Mouse (Mus musculus) MEL (cell line): ENCODE results near the gene Comtd1.

Source experiments
- CTCF ChIP-seq, 3 experiments: IDR thresholded peaks in 2 of 3; conservative IDR thresholded peaks in 1 of 3; 2 replicates each; pipeline ENCODE4 v1.5.1; 2011 to 2012; ENCODE audit warnings: low read length in 3 of 3, low read depth in 2 of 3, mild to moderate bottlenecking in 2 of 3, improper control_type of control experiment in 1 of 3, inconsistent platforms in 1 of 3, mixed read lengths in 1 of 3, moderate library complexity in 1 of 3; ENCODE audit not compliant: control insufficient read depth in 1 of 3, insufficient read depth in 1 of 3, poor library complexity in 1 of 3, severe bottlenecking in 1 of 3
- MXI1 ChIP-seq: IDR thresholded peaks from 2 replicates; pipeline ENCODE4 v1.6.1; 2011; ENCODE audit warnings: mild to moderate bottlenecking, low read depth, low read length, improper control_type of control experiment
- POLR2A ChIP-seq, 2 experiments: IDR thresholded peaks; 2 replicates each; pipeline ENCODE4 v1.6.1; 2011 to 2012; ENCODE audit warnings: low read length in 2 of 2, mild to moderate bottlenecking in 2 of 2, control low read depth in 1 of 2, improper control_type of control experiment in 1 of 2, low read depth in 1 of 2, moderate library complexity in 1 of 2; ENCODE audit not compliant: control insufficient read depth in 1 of 2, insufficient read depth in 1 of 2, poor library complexity in 1 of 2
- TAL1 ChIP-seq: IDR thresholded peaks from 2 replicates; pipeline ENCODE4 v1.6.1; 2012; ENCODE audit warnings: mild to moderate bottlenecking, inconsistent platforms, low read length, moderate library complexity, mixed read lengths
- ZMIZ1 ChIP-seq: IDR thresholded peaks from 2 replicates; pipeline ENCODE4 v1.6.1; 2012; ENCODE audit warnings: low read depth, mild to moderate bottlenecking, inconsistent platforms, low read length, improper control_type of control experiment, moderate library complexity

DNA sequence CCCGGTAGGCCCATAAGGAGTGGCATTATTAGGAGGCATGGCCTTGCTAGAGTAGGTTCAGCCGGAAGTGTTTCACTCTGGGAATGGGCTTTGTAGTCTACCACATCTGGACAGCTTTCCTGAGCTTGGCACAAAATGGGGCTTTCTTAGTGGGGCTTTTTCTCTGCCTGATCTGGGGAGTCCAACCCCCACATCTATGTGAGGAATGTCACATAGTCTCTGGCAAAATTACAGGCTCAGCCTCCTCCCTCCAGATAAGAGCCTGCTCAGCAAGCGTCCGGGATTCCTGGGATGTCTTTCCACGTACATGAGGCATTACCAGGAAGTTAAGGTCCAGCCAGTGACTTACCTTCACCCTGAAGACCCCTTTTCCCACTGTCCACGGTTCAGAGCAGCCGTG is 24.9 kb downstream of the Comtd1 start:
- TF ChIP-seq MXI1 (no peak), TAL1 (no peak), ZMIZ1 (no peak), CTCF (IDR thresholded peaks at IDR 0.05 in 2 of 3, conservative IDR thresholded peaks at IDR 0.05 in 1 of 3; ENCODE audit: control insufficient read depth in 1 of 3, insufficient read depth in 1 of 3, low read depth in 2 of 3, low read length in 3 of 3, poor library complexity in 1 of 3, severe bottlenecking in 1 of 3) (no peak), POLR2A (IDR thresholded peaks at IDR 0.05; ENCODE audit: control insufficient read depth in 1 of 2, insufficient read depth in 1 of 2, low read depth in 1 of 2, low read length in 2 of 2, poor library complexity in 1 of 2) (no peak)
